Mouse (Mus musculus) megakaryocyte, adult 5-6 weeks (primary cell): ENCODE measurements around the gene P2ry13. TPM values are rescaled to one million over a fixed set of nuclear protein-coding genes. Genes with fewer than 3 reads are reported as not detected.

Source experiments
- total RNA-seq, 2 experiments: library from RNA; stranded (forward) in 1 of 2; stranded (reverse) in 1 of 2; fragments of 153-499, 151-499 nt in 1 of 2; fragments of 221-1000, 200-1000 nt in 1 of 2; gene quantifications; 2 replicates each; pipeline versions ENCODE4 v1.2.3 to v1.2.4; 2015 to 2017

The P2ry13 gene
- total RNA-seq, 2 experiments from 2014 or later: 4.6 to 4.9 TPM

Other genes starting within 250 kb of the P2ry13 start
- 0.20 and 0.25 TPM in 2 replicates for gene Med12l, start 205.1 kb downstream of the P2ry13 start, total RNA-seq (2015)
- gene Med12l, start 205.1 kb downstream of the P2ry13 start, total RNA-seq (2017): 0.29 and 0.45 TPM in 2 replicates
- gene Gpr171, start 109.1 kb downstream of the P2ry13 start, total RNA-seq (2015): 6.7 and 7.6 TPM in 2 replicates
- gene Gpr171, start 109.1 kb downstream of the P2ry13 start, total RNA-seq (2017): 8.3 and 9.0 TPM in 2 replicates
- gene P2ry14, start 57.3 kb downstream of the P2ry13 start, total RNA-seq (2015): 7.0 and 11.9 TPM in 2 replicates
- gene P2ry14, start 57.3 kb downstream of the P2ry13 start, total RNA-seq (2017): 6.2 and 6.8 TPM in 2 replicates
- not detected in 2 replicates for gene Gpr87, start 15.8 kb downstream of the P2ry13 start, total RNA-seq (2015)
- gene Gpr87, start 15.8 kb downstream of the P2ry13 start, total RNA-seq (2017): not detected in 2 replicates
- 3.5 and 5.0 TPM in 2 replicates for gene P2ry12, start 52.0 kb upstream of the P2ry13 start, total RNA-seq (2015)
- 2.6 and 4.2 TPM in 2 replicates for gene P2ry12, start 52.0 kb upstream of the P2ry13 start, total RNA-seq (2017)
- gene Igsf10, start 133.5 kb upstream of the P2ry13 start, total RNA-seq (2015): 0.22 and 0.36 TPM in 2 replicates
- gene Igsf10, start 133.5 kb upstream of the P2ry13 start, total RNA-seq (2017): not detected in 2 replicates